Mouse (Mus musculus) ES-E14 (cell line): ENCODE data around the gene Tcaim.

Experiments
- CHD2 ChIP-seq: IDR thresholded peaks from 2 replicates; pipeline ENCODE4 v1.6.1; 2014; ENCODE audit warnings: mild to moderate bottlenecking, low read depth, low read length, inconsistent platforms
- HCFC1 ChIP-seq: IDR thresholded peaks from 2 replicates; pipeline ENCODE4 v1.6.1; 2012; ENCODE audit warnings: low read length, inconsistent platforms, borderline replicate concordance; ENCODE audit not compliant: insufficient read depth
- MAFK ChIP-seq: IDR thresholded peaks from 2 replicates; pipeline ENCODE4 v1.6.1; 2014; ENCODE audit warnings: mild to moderate bottlenecking, low read depth, low read length, inconsistent platforms; ENCODE audit not compliant: insufficient read depth
- ZC3H11A ChIP-seq: IDR thresholded peaks from 2 replicates; pipeline ENCODE4 v1.6.1; 2012; ENCODE audit warnings: low read depth, mild to moderate bottlenecking, inconsistent platforms, low read length, borderline replicate concordance
- ZNF384 ChIP-seq: IDR thresholded peaks from 2 replicates; pipeline ENCODE4 v1.6.1; 2012; ENCODE audit warnings: low read depth, low read length, inconsistent platforms

DNA sequence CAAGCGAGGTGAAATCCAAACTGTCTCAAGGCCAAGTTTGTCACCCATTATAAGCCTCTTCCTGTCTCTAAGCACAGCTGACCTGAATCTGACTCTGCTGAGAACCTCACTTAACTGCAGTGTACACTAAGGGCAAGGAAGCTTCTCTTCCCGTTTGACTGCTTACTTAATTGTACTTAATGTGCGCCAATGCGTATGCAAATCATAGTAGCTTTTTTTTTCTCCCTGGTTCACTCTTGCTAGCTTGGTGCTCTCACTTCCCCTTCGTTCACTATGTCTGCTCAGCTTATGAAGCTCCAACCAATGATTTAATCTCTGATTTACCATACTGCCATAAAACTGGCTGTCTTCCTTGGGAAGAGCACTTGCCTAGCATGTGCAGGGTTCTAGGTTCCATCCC lies 20.1 kb upstream of the Tcaim start:
- TF ChIP-seq ZNF384 (no peak), MAFK (no peak), ZC3H11A (no peak), CHD2 (no peak), HCFC1 (no peak)
